Mouse (Mus musculus): Measurements from ENCODE around the gene Nek9. TPM values are rescaled to one million over a fixed set of nuclear protein-coding genes. Genes with fewer than 3 reads are reported as not detected.

Nek9 gene
- total and polyA plus RNA-seq, 2 experiments from 2014 or later: 8.5 to 23.2 TPM

- TF ChIP-seq CTCF (IDR thresholded peaks at IDR 0.05; ENCODE audit: low read depth): peak; percentile 72
- Histone ChIP-seq H3K27me3 (ENCODE audit: insufficient read depth, low read length) (no peaks in the 10 kb centered on the region), H3K27ac (ENCODE audit: low read depth, low read length) (no peak overlapping the region), H3K9ac (no peak overlapping the region), H3K9me3 (ENCODE audit: low read length) (no peaks in the 10 kb centered on the region), H3K36me3 (ENCODE audit: insufficient read depth) (peaks cover 20% of the 10 kb centered on the region), H3K4me2 (ENCODE audit: low read depth) (no peak overlapping the region), H3K4me3 (ENCODE audit: low read depth, low read length) (no peak overlapping the region), H3K4me1 (ENCODE audit: insufficient read depth) (no peaks in the 10 kb centered on the region)
- 57% methylated on average over 3 of the region's 3 CpGs for WGBS
- DNase-seq (peak; percentile 85), ATAC-seq (peak; percentile 62)
These were observed 7.2 kb upstream of the Nek9 start for GRCm38 (mm10) chr12:85346374-85346773.

- Histone ChIP-seq H3K36me3 (ENCODE audit: insufficient read depth) (peaks cover 20% of the 10 kb centered on the region), H3K4me2 (ENCODE audit: low read depth) (no peak overlapping the region), H3K27me3 (ENCODE audit: insufficient read depth, low read length) (no peaks in the 10 kb centered on the region), H3K4me1 (ENCODE audit: insufficient read depth) (no peaks in the 10 kb centered on the region), H3K27ac (ENCODE audit: low read depth, low read length) (no peak overlapping the region), H3K9ac (no peak overlapping the region), H3K4me3 (ENCODE audit: low read depth, low read length) (no peak overlapping the region), H3K9me3 (ENCODE audit: low read length) (no peaks in the 10 kb centered on the region)
- no peak for ATAC-seq
- 93% methylated on average over 6 of the region's 6 CpGs for WGBS
- DNase-seq: no peak
- no peak for TF ChIP-seq CTCF (IDR thresholded peaks at IDR 0.05; ENCODE audit: low read depth)
These were observed 6.4 kb upstream of the Nek9 start for GRCm38 (mm10) chr12:85345559-85345958.

- H3K9me3 ChIP-seq (ENCODE audit: low read length): no peaks in the 10 kb centered on the region
- H3K27ac ChIP-seq (ENCODE audit: low read depth, low read length): no peak overlapping the region
- H3K4me3 ChIP-seq (ENCODE audit: low read depth, low read length): no peak overlapping the region
- no peak overlapping the region for H3K9ac ChIP-seq
- WGBS: 66% methylated on average over 7 of the region's 7 CpGs
- no peaks in the 10 kb centered on the region for H3K4me1 ChIP-seq (ENCODE audit: insufficient read depth)
- H3K27me3 ChIP-seq (ENCODE audit: insufficient read depth, low read length): no peaks in the 10 kb centered on the region
- H3K36me3 ChIP-seq (ENCODE audit: insufficient read depth): peaks cover 20% of the 10 kb centered on the region
- no peak overlapping the region for H3K4me2 ChIP-seq (ENCODE audit: low read depth)
- DNase-seq (no peak), ATAC-seq (no peak)
- no peak for TF ChIP-seq CTCF (IDR thresholded peaks at IDR 0.05; ENCODE audit: low read depth)
These were observed 5.1 kb upstream of the Nek9 start for GRCm38 (mm10) chr12:85344252-85344651.

GRCm38 (mm10) chr12:85342310-85342709 lies 3.1 kb upstream of the Nek9 start:
- Histone ChIP-seq H3K27me3 (ENCODE audit: insufficient read depth, low read length) (no peaks in the 10 kb centered on the region), H3K9me3 (ENCODE audit: low read length) (no peaks in the 10 kb centered on the region), H3K4me1 (ENCODE audit: insufficient read depth) (no peaks in the 10 kb centered on the region), H3K9ac (no peak overlapping the region), H3K4me3 (ENCODE audit: low read depth, low read length) (no peak overlapping the region), H3K4me2 (ENCODE audit: low read depth) (no peak overlapping the region), H3K27ac (ENCODE audit: low read depth, low read length) (no peak overlapping the region), H3K36me3 (ENCODE audit: insufficient read depth) (peaks cover 10% of the 10 kb centered on the region; the same call in 1 of the 2 replicates)
- DNase-seq (no peak), ATAC-seq (no peak)
- no peak for TF ChIP-seq CTCF (IDR thresholded peaks at IDR 0.05; ENCODE audit: low read depth)
- 81% methylated on average over 4 of the region's 4 CpGs for WGBS

GRCm38 (mm10) chr12:85341131-85341530 lies 2.0 kb upstream of the Nek9 start:
- WGBS: 59% methylated on average over 1 of the region's 1 CpGs
- H3K27me3 ChIP-seq (ENCODE audit: insufficient read depth, low read length): no peaks in the 10 kb centered on the region
- H3K27ac ChIP-seq (ENCODE audit: low read depth, low read length): no peak overlapping the region
- H3K9me3 ChIP-seq (ENCODE audit: low read length): no peaks in the 10 kb centered on the region
- peak; percentile 87 for DNase-seq
- H3K4me3 ChIP-seq (ENCODE audit: low read depth, low read length): no peak overlapping the region
- no peak overlapping the region for H3K4me2 ChIP-seq (ENCODE audit: low read depth)
- no peak overlapping the region for H3K9ac ChIP-seq
- no peaks in the 10 kb centered on the region for H3K4me1 ChIP-seq (ENCODE audit: insufficient read depth)
- peak; percentile 76 for TF ChIP-seq CTCF (IDR thresholded peaks at IDR 0.05; ENCODE audit: low read depth)
- peak; percentile 46 for ATAC-seq
- H3K36me3 ChIP-seq (ENCODE audit: insufficient read depth): peaks cover 14% of the 10 kb centered on the region; the same call in 1 of the 2 replicates

- no peak for TF ChIP-seq CTCF (IDR thresholded peaks at IDR 0.05; ENCODE audit: low read depth)
- Histone ChIP-seq H3K4me2 (ENCODE audit: low read depth) (peak overlapping the region; percentile 73), H3K36me3 (ENCODE audit: insufficient read depth) (peaks cover 17% of the 10 kb centered on the region; the same call in 1 of the 2 replicates), H3K4me3 (ENCODE audit: low read depth, low read length) (no peak overlapping the region), H3K27me3 (ENCODE audit: insufficient read depth, low read length) (no peaks in the 10 kb centered on the region), H3K9ac (no peak overlapping the region), H3K4me1 (ENCODE audit: insufficient read depth) (no peaks in the 10 kb centered on the region), H3K9me3 (ENCODE audit: low read length) (no peaks in the 10 kb centered on the region), H3K27ac (ENCODE audit: low read depth, low read length) (no peak overlapping the region)
- WGBS: 40% methylated on average over 4 of the region's 4 CpGs
- ATAC-seq (no peak), DNase-seq (no peak)
These were observed 785 bp upstream of the Nek9 start for GRCm38 (mm10) chr12:85339947-85340346.

- Histone ChIP-seq H3K27ac (ENCODE audit: low read depth, low read length) (peak overlapping the region; percentile 80), H3K4me1 (ENCODE audit: insufficient read depth) (no peaks in the 10 kb centered on the region), H3K36me3 (ENCODE audit: insufficient read depth) (peaks cover 20% of the 10 kb centered on the region), H3K27me3 (ENCODE audit: insufficient read depth, low read length) (no peaks in the 10 kb centered on the region), H3K9ac (peak overlapping the region; percentile 92), H3K4me3 (ENCODE audit: low read depth, low read length) (peak overlapping the region; percentile 92), H3K4me2 (ENCODE audit: low read depth) (peak overlapping the region; percentile 73), H3K9me3 (ENCODE audit: low read length) (no peaks in the 10 kb centered on the region)
- 3% methylated on average over 40 of the region's 42 CpGs for WGBS
- TF ChIP-seq CTCF (IDR thresholded peaks at IDR 0.05; ENCODE audit: low read depth): no peak
- peak; percentile 57 for ATAC-seq
- DNase-seq: no peak
These were observed 347 bp downstream of the Nek9 start for GRCm38 (mm10) chr12:85338815-85339214.
